Mouse (Mus musculus) A20 (cell line): ENCODE measurements around the gene Lrrc32.

Experiments used
- DNase-seq: peaks from one replicate; pipeline ENCODE4 v3.0.0-alpha.2; 2011; ENCODE audit warnings: low read depth, low spot score

Gene Lrrc32

DNA sequence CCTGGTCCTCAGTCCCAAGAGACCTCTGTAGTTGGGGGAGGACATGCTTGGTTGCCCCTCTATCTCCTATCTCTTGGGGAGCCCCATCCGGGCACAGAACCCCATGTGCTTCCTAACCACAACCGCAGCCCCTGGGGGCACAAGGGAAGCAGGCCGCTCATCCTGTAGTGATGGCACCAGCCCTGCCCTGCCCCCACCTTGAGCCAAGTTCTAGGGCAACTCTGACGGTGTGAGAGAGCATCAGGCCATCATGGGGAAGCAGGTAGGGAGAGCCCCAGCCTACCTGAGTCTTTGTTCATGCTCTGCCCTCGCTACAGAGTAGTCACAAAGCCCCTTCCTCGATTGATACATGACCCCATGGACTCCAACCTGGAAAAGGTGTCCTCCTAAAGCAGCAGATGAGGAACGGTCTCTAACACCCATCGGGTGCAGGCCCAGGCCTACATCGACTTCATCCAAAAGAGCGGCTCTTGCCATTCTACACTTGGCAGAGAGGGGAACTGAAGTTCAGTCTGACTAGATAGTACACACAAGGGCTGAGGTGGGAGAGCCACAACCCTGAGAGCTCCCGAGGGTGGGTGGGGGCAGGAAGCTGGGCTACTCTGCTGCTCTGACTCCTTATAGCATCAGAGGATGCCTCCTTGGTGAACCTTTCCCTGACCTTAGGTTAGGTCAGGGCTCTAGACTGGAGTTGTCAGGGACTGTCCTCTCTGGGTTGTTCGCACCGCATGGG lies 519 bp upstream of the Lrrc32 start:
- DNase-seq = peak; percentile 92

DNA sequence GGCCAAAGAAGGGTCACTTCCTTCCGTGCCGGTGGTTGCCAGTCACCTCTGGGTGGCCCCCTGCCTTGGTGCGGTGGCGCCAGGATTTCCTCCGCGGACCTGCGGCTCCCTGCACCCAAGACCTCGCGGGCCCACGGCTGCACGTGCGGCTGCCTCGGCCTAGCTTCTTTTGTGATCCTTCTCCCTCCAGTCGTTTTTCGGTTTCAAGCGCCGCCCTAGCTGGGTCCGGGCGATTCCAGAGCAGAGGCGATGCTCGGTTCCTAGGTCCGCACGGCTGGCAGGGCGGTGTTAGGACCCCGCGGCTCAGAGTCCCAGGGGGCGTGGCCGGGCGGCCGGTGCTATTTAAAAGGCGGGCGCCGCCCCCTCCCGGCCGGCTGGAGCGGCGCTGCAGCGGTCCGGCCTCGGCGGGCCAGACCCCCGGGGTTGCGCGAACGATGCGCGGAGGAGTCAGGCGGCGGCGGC lies 571 bp downstream of the Lrrc32 start:
- DNase-seq = peak; percentile 91

- peak; percentile 24 for DNase-seq
Observed at GRCm38 (mm10) chr7:98490328-98490727, 1.2 kb downstream of the Lrrc32 start.

DNA sequence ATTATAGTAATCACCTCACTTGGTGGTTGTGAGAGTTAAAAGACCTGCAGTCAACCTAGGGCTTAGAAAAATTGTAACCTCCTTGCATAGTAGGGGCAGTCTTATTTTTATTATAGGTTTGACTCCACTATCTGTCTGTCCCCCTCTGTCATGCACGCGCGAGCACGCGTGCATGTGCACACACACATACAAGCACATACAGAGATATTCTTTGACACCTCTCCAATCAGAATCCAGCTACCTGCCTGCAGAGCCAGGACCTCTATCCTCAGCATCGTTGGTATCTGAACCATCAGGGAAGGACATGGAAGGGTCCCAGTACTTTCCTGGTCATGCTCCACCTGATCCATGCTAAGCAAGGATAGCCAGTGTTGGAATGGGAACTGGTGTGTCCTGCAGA lies 1.8 kb downstream of the Lrrc32 start:
- no peak for DNase-seq

GRCm38 (mm10) chr7:98491451-98492200 lies 2.5 kb downstream of the Lrrc32 start:
- no peak for DNase-seq

DNA sequence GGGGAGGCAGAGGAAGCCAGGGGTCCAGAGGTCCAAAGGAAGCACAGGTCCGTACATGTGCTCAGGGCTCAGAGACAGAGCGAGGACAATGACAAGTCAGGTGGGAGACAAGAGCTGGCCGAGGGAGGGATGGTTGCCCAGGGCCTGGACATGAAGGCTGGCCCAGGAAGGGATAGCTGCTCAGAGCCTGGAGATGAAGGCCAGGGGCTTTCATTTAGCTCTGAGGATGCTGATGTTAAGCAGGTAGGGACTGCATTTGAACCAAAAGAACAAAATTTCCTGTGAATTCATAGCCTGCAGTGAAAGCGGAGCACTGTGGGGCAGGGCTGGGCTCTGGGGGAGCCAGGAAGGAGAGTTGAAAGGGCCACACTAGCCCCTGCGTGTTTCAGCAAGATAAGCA lies 3.2 kb downstream of the Lrrc32 start:
- no peak for DNase-seq

DNA sequence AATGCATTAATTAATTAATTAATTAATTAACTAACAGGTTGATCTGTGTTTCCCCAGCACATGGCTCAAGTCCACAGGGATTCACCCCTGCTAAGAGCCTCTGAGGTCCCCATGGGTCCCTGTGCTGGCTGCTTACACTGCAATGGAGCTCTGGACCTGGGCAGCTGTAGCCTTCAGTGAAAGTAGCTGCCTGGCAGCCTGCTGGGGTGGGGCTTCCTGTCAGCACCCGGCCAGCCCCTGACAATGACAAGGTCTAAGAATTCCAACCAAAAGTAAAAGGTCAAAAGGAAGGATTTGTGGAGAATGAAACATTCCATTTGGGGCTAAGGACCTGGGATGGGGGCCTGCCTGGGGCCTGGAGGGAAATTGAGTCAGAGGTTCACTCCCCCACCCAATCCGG lies 4.2 kb downstream of the Lrrc32 start:
- DNase-seq = no peak

- no peak for DNase-seq
Observed at GRCm38 (mm10) chr7:98493901-98494480, 4.9 kb downstream of the Lrrc32 start.

DNA sequence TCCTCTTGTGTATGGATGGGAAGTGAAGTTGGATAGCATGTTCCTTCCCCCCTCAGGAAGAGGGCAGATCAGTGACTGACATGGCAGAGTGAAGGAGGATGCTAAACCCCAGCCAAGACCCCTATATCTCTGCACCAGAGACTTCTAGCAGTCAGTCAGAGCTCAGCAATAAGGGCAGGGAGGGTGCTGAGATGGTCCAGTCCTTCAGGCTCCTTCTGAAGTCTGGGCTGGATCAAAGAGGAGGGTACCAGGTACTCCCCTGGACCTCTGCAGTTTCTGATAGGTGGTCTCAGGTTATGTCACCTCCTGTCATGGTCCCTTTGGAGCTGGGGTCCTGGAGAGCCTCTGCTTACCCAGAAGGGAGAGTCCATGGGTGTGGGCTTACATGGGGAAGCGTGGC lies 6.5 kb downstream of the Lrrc32 start:
- DNase-seq = no peak

- DNase-seq = no peak
Observed at GRCm38 (mm10) chr7:98497451-98497850, 8.4 kb downstream of the Lrrc32 start.

DNA sequence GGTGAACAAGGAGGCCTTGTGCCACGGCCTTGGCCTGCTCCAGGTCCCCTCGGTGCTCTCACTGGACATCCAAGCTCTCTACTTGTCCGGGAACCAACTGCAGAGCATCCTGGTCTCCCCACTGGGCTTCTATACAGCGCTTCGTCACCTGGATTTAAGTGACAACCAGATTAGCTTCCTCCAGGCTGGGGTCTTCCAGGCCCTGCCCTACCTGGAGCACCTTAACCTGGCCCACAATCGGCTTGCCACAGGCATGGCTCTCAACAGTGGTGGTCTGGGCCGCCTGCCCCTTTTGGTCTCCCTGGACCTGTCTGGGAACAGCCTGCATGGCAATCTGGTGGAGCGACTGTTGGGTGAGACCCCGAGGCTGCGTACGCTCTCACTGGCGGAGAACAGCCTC lies 9.0 kb downstream of the Lrrc32 start:
- DNase-seq = no peak

DNA sequence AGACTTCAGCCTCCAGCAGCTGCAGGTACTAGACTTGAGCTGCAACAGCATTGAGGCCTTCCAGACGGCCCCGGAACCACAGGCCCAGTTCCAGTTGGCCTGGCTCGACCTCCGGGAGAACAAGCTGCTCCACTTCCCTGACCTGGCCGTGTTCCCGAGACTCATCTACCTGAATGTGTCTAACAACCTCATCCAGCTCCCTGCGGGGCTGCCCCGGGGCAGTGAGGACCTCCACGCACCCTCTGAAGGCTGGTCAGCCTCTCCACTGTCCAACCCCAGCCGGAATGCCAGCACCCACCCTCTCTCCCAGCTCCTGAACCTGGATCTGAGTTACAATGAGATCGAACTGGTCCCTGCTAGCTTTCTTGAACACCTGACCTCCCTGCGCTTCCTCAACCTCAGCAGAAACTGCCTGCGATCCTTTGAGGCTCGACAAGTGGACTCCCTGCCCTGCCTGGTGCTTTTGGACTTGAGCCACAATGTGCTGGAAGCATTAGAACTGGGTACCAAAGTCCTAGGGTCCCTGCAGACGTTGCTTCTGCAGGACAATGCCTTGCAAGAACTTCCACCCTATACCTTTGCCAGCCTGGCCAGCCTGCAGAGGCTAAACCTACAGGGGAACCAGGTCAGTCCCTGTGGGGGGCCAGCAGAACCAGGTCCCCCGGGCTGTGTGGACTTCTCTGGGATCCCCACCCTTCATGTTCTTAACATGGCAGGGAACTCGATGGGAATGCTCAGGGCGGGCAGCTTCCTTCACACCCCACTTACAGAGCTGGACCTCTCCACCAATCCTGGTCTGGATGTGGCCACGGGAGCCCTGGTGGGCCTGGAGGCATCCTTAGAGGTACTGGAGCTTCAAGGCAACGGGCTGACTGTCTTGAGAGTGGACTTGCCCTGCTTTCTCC lies 9.8 kb downstream of the Lrrc32 start:
- DNase-seq = no peak

GRCm38 (mm10) chr7:98499561-98500292 lies 10.6 kb downstream of the Lrrc32 start:
- no peak for DNase-seq

DNA sequence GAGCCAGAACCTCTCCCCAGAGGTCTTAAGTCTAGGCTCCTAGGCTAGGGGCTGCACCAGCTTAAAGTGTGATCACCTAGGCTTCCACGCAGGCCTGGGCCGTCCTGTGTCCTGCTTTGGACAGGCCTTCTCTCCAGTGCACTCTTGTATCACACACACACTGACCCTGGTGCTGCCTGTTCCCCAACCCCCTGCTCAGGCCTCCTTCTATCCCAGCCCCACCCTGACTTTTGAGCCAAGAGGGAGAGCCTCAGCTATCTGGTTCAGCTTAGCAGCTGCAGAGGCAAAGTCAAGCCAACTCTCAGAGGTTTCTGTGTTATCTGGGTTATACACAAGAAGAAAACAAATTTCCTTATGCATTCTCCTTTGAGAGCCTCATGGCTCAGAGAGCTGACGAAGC lies 11.4 kb downstream of the Lrrc32 start:
- DNase-seq = no peak

GRCm38 (mm10) chr7:98501078-98501477 lies 12.0 kb downstream of the Lrrc32 start:
- DNase-seq = no peak

GRCm38 (mm10) chr7:98502921-98503320 lies 13.8 kb downstream of the Lrrc32 start:
- DNase-seq = no peak

DNA sequence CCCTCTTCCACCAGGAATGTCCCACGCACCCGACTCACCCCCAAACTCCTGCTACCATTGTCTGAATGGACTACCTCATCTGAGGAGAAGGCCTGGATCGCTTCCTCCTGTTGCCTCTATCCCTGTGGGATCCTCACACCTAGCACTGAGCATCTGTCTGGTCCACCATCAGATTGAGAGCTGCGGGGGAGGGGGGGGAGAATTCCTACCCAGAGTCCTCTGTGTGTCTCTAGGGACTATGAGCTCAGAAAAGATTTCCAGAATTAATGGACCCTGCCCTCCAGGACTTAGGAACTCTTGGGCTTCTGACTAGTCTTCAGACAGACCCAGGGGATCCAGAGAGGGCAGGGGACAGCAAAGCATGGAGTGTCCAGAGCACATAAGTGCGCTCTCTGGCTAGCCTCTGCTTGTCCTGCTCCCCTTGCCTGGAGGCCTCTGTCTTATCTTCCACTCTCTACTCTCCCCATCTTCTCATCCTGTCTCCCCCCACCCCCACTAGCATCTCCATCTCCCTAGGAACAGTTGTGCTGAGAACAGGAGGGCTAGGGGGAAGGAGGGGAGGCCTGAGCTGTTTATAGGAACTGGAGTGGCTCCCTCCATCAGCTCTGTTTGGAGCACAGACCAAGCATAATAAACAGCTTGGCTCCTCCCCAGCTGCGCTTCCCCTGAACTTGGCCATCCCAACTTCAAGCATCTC lies 15.0 kb downstream of the Lrrc32 start:
- no peak for DNase-seq

GRCm38 (mm10) chr7:98504726-98505314 lies 15.7 kb downstream of the Lrrc32 start:
- no peak for DNase-seq

- DNase-seq = no peak
Observed at GRCm38 (mm10) chr7:98505664-98506063, 16.6 kb downstream of the Lrrc32 start.
